In genomic region chrX:99137143-99137870, GRCm38 (mm10) we compare ENCODE assay signal across 9 mouse cellular contexts. TPM values are rescaled to one million over a fixed set of nuclear protein-coding genes. Genes with fewer than 3 reads are reported as not detected.
A peak's percentile ranks its signal among the peaks of the same experiment; 100 is the strongest.
DNase-seq lines count a peak whose midpoint lies in the region; ATAC-seq lines count a peak whose summit lies in the region.
"Had no signal": no experiment of that assay in that cellular context is flagged by ENCODE, and none has a peak within 500 bp of the region (broad histone marks: within the 10 kb centered on the region; RNA-seq: fewer than 3 reads in every experiment).

No protein-coding gene starts in this region.

- 23% methylated on average over 31 of the region's 31 CpGs for WGBS in heart, embryonic 10.5 days
- 29% methylated on average over 27 of the region's 31 CpGs for whole genome bisulfite sequencing in hindbrain, embryonic 15.5 days
- WGBS in midbrain, embryonic 12.5 days: 23% methylated on average over 29 of the region's 31 CpGs

- H3K4me1 ChIP-seq in heart, embryonic 10.5 days: peaks cover 33% of the 10 kb centered on the region
- no peaks in the 10 kb centered on the region; the same call in none of the 2 replicates for H3K4me1 ChIP-seq in brown adipose tissue, adult 24 weeks (ENCODE audit: control insufficient read depth, insufficient read depth, insufficient read length, low read length)
- peaks cover 36% of the 10 kb centered on the region for H3K4me1 ChIP-seq in hindbrain, embryonic 15.5 days (replicated peaks)
- H3K4me1 ChIP-seq in midbrain, embryonic 12.5 days: peaks cover 26% of the 10 kb centered on the region

- no peaks in the 10 kb centered on the region for H3K36me3 ChIP-seq in heart, embryonic 10.5 days
- H3K36me3 ChIP-seq in hindbrain, embryonic 15.5 days: no peaks in the 10 kb centered on the region
- no peaks in the 10 kb centered on the region for H3K36me3 ChIP-seq in midbrain, embryonic 12.5 days
- H3K36me3 ChIP-seq: G1E had no signal

- peak overlapping the region; percentile 74 for H3K4me2 ChIP-seq in hindbrain, embryonic 15.5 days
- peak overlapping the region; percentile 62 for H3K4me2 ChIP-seq in midbrain, embryonic 12.5 days (replicated peaks)

- H3K9me3 ChIP-seq in heart, embryonic 10.5 days: no peaks in the 10 kb centered on the region
- no peaks in the 10 kb centered on the region for H3K9me3 ChIP-seq in hindbrain, embryonic 15.5 days
- no peaks in the 10 kb centered on the region for H3K9me3 ChIP-seq in midbrain, embryonic 12.5 days
- H3K9me3 ChIP-seq: G1E had no signal

- peak overlapping the region; percentile 71 for H3K4me3 ChIP-seq in heart, embryonic 10.5 days
- H3K4me3 ChIP-seq in brown adipose tissue, adult 24 weeks (ENCODE audit: insufficient read depth, low read depth, low read length): peak overlapping the region; percentile 81
- peak overlapping the region; percentile 67 for H3K4me3 ChIP-seq in hindbrain, embryonic 15.5 days
- H3K4me3 ChIP-seq in midbrain, embryonic 12.5 days: peak overlapping the region; percentile 69

- peak overlapping the region; percentile 90 for H3K27ac ChIP-seq in heart, embryonic 10.5 days
- peak overlapping the region; percentile 93 for H3K27ac ChIP-seq in brown adipose tissue, adult 24 weeks (replicated peaks; ENCODE audit: low read depth, low read length)
- peak overlapping the region; percentile 74 for H3K27ac ChIP-seq in hindbrain, embryonic 15.5 days (replicated peaks)
- H3K27ac ChIP-seq in midbrain, embryonic 12.5 days (replicated peaks): peak overlapping the region; percentile 86

- no peak for DNase-seq in heart, embryonic 10.5 days (ENCODE audit: low spot score)
- no peak for DNase-seq in heart, postnatal 25 days (ENCODE audit: low spot score)
- no peak for DNase-seq in MN1 (ENCODE audit: low spot score)
- DNase-seq in ovary, postnatal 36 days (ENCODE audit: low spot score): no peak
- DNase-seq in cerebellum, adult 18-20 months: no peak

- intact Hi-C loops in heart, postnatal 25 days (cut with DNase I): loop anchor here (2.0 to 10.0 kb wide), 4 partner anchors 60 to 297 kb away; no protein-coding TSS in a partner anchor

- peaks cover 81% of the 10 kb centered on the region for H3K27me3 ChIP-seq in heart, embryonic 10.5 days (ENCODE audit: insufficient read depth, poor library complexity, severe bottlenecking)
- 0 out of 2 replicates have a peak, but pooled peaks cover 2% of the 10 kb centered on the region for H3K27me3 ChIP-seq in hindbrain, embryonic 15.5 days
- H3K27me3 ChIP-seq in midbrain, embryonic 12.5 days: peaks cover 49% of the 10 kb centered on the region

- H3K9ac ChIP-seq in hindbrain, embryonic 15.5 days: peak overlapping the region; percentile 69
- peak overlapping the region; percentile 89 for H3K9ac ChIP-seq in midbrain, embryonic 12.5 days (replicated peaks)

- ATAC-seq in hindbrain, embryonic 15.5 days (ENCODE audit: low FRiP score, low read depth): no peak
- ATAC-seq in midbrain, embryonic 12.5 days (ENCODE audit: low FRiP score, low read depth): no peak

RNA-seq across cellular contexts. Expression of gene Efnb1, which starts 1.4 kb away (rescaled TPM):
- 20.3 and 33.1 TPM in 2 replicates for polyA plus RNA-seq in heart, embryonic 10.5 days (2016; fragmentation: Nextera tagmentation; extraction: Ambion mirVana)
- total RNA-seq in heart, postnatal 25 days (2021): 10 to 100 TPM; 19.8 to 22.4 TPM
- 10.3 and 17.4 TPM in 2 replicates for polyA plus RNA-seq in brown adipose tissue, adult 24 weeks (2012; ENCODE audit: insufficient read depth, insufficient read length, missing spikeins)
- 28.9 and 29.5 TPM in 2 replicates for polyA plus RNA-seq in hindbrain, embryonic 15.5 days (2015; fragmentation: Nextera tagmentation; extraction: Ambion mirVana)
- polyA plus RNA-seq in midbrain, embryonic 12.5 days (2016; fragmentation: Nextera tagmentation; extraction: Ambion mirVana): 64.2 and 69.7 TPM in 2 replicates
- total RNA-seq: G1E had no signal
- polyA plus RNA-seq: G1E had no signal
